Mouse (Mus musculus): ENCODE measurements around the gene Pef1. TPM values are rescaled to one million over a fixed set of nuclear protein-coding genes. Genes with fewer than 3 reads are reported as not detected.
A peak's percentile ranks its signal among the peaks of the same experiment; 100 is the strongest.

Pef1 gene
- polyA plus RNA-seq, 1 experiment from 2014 or later, result 66.5 TPM

DNA sequence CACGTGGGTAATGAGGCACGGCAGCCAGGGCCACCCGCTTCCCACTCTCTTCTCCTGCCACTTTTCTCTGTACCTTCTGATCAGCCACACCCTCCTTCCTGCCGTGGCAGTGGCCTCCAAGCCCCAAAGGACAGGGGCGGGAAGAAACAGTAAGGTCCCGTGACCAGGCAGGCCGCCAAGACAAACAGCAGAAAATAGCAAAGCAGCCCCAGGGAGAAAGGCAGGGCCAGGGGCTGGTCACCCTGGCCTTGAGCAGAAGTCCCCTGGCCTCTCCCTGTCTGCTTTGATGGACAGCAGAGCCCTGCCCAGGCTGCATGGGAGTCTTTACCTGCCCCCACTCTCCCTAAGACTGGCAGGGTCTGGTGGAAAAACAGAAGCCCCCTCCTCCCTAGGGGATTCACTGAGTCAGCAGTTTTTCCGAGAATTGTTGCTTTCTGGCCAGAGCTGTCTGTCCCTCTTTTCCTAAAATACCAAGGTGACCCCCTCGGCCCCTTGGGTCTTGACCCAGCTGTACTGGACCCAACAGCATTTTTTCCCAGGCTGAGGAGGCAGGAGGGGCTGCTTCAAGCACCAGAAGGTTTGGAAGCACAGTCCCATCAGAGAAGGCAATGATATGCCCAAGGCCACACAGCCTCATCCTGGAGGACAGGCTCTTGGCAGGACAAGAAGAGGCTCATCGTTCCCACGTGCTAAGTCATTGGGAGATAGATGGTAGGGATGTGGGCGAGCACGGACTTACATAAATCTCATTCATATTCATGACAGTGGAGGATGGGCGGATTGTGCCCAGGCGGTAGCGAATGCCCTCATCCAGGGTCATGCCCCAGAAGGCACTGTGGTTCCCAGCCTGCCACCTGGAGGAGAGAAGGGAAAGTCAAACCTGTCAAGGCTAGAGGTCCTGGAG is 66.2 kb downstream of the Pef1 start:
- no peak for ATAC-seq (ENCODE audit: insufficient number of reproducible peaks, insufficient read depth, low FRiP score, low TSS enrichment, low read depth)
- Histone ChIP-seq H3K9me3 (no peaks in the 10 kb centered on the region), H3K4me3 (no peak overlapping the region), H3K4me2 (peak overlapping the region; percentile 25), H3K4me1 (peaks cover 54% of the 10 kb centered on the region), H3K9ac (peak overlapping the region; percentile 36; the same call in 1 of the 2 replicates), H3K27me3 (peaks cover 20% of the 10 kb centered on the region), H3K27ac (no peak overlapping the region), H3K36me3 (no peaks in the 10 kb centered on the region)
- 37% methylated on average over 16 of the region's 16 CpGs for whole genome bisulfite sequencing

DNA sequence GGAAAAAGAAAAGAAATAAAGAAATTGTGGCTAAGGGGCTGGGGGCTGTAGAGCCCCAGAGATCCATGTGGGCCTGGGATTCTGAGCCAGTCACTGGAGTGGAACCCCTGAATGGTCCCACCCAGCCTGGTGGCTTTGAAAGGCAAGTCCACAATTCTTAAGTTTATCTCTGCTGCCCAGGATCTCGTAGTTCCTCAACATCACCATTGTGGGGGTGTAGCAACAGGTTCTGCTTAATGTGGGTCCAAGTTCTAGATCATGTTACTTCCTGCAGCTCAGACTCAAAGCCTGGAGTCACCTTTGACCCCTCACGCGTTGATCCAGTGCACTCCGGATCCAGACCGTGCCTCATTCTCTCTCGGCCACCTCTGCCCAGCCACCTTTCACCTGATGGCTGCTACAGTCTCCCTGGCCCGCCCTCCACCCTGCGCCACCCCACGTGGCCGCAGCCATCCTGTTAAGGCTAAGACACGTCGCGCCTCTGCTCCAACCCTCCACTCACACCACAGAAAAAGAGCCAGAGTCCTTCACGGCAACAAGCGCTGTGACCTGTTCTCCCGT is 67.1 kb downstream of the Pef1 start:
- Histone ChIP-seq H3K9me3 (no peaks in the 10 kb centered on the region), H3K36me3 (no peaks in the 10 kb centered on the region), H3K27me3 (peaks cover 20% of the 10 kb centered on the region), H3K27ac (no peak overlapping the region), H3K4me2 (no peak overlapping the region), H3K9ac (no peak overlapping the region), H3K4me1 (peaks cover 55% of the 10 kb centered on the region), H3K4me3 (no peak overlapping the region)
- ATAC-seq (ENCODE audit: insufficient number of reproducible peaks, insufficient read depth, low FRiP score, low TSS enrichment, low read depth), result no peak
- WGBS, result 76% methylated on average over 16 of the region's 16 CpGs

DNA sequence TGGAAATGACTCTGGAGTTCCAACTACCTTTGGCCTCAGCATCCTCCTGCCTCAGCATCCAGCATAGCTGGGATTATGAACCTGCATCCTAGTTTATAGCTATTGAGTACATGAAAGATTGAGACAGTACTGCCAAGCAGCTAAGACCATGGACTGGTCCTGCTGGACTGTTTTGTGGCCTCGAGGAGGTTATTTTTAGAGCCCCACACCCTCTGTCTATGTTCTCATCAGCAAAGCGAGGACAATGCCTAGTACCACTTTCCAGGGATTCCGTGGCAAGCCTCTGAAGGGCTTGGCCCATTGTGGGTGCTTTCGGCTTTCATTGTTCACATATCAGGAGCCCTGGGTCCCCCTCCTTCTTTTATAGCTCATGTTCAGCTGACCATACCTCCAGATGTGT is 68.0 kb downstream of the Pef1 start:
- no peak for ATAC-seq (ENCODE audit: insufficient number of reproducible peaks, insufficient read depth, low FRiP score, low TSS enrichment, low read depth)
- Histone ChIP-seq H3K4me1 (peaks cover 64% of the 10 kb centered on the region), H3K4me2 (no peak overlapping the region), H3K36me3 (no peaks in the 10 kb centered on the region), H3K9me3 (no peaks in the 10 kb centered on the region), H3K4me3 (no peak overlapping the region), H3K27me3 (peaks cover 26% of the 10 kb centered on the region), H3K9ac (no peak overlapping the region), H3K27ac (no peak overlapping the region)
- 89% methylated on average over 4 of the region's 4 CpGs for WGBS

DNA sequence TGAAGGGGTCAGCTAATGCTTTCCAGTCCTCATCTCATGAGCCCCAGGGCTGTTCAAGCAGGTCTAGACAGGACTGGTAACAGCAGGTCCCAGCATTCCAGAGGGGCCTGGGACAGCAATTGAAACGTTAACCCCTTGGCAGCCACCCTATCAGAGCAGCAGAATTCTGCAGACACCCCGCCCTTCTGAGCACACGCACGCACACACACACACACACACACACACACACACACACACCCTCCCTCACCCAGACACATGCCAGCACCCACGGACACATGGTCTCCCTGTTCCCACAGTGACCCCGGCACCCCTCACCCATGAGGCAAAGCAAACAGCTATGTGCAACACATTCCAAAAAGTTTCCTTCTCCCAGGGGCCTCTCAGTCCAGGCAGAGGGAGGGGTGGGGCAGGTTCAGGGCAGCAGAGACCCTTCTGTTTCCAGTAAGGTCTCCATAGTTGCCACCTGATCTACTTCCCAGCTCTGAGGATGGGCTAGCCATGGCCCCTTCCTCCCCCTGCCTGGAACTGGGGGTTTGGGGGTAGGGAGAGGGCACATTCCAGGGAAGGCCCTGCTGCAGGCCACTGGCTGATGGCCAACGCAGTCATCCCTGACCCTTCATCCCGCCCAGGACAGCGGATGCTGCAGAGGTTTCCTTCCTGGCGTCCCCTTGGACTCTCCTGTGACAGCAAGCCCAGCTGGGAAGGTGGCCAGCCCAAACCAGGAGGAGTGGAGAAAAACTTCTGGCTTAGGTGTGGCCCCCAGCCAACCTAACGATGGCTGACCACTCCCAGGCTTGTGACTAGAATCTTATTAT is 69.8 kb downstream of the Pef1 start:
- H3K9me3 ChIP-seq, result no peaks in the 10 kb centered on the region
- ATAC-seq (ENCODE audit: insufficient number of reproducible peaks, insufficient read depth, low FRiP score, low TSS enrichment, low read depth), result peak; percentile 27; the same call in 1 of the 2 replicates
- H3K36me3 ChIP-seq, result no peaks in the 10 kb centered on the region
- H3K27me3 ChIP-seq, result peaks cover 34% of the 10 kb centered on the region
- peaks cover 56% of the 10 kb centered on the region for H3K4me1 ChIP-seq
- H3K4me2 ChIP-seq, result peak overlapping the region; percentile 5; the same call in 1 of the 2 replicates
- H3K27ac ChIP-seq, result no peak overlapping the region
- no peak overlapping the region for H3K4me3 ChIP-seq
- H3K9ac ChIP-seq, result 0 out of 2 replicates have a peak overlapping the region, but pooled peaks have one; percentile 0
- 39% methylated on average over 11 of the region's 11 CpGs for WGBS

DNA sequence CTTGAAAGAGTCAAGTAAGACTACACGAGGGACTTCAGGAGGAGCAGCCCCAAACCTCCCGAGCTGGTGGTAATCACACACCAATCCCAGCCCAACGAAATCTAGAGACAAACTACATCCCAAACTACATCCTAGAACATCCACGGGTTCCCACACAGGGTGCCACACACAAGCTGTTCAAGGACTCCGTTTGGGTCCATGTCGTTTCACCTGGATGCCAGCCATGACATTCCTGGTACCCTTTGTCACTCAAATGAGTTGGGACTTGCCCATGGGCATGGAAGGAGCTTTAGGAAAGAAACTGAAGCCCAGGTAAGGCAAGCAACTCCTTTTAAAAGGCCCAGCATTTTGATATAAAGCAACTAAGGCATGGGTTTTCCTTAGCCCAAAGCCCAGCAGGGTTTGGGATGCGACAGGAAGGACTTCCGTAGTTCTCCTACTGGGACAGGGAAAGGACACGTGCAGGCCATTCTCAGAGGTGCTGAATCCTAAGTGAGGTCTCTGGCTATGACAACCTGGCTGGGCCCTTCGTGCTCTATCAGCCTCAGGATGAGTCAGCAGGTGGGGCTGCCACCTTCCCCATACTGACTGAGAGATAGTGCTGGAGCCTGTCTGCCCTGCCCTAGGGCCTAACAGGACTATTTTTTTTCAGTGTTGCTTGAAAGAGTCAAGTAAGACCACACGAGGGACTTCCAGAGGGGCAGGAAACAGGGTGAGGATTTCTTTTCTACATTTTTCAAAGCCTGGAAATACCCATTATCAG is 70.9 kb downstream of the Pef1 start:
- Histone ChIP-seq H3K4me1 (peaks cover 52% of the 10 kb centered on the region), H3K9ac (no peak overlapping the region), H3K36me3 (no peaks in the 10 kb centered on the region), H3K9me3 (no peaks in the 10 kb centered on the region), H3K4me2 (peak overlapping the region; percentile 57; the same call in 1 of the 2 replicates), H3K27me3 (peaks cover 34% of the 10 kb centered on the region), H3K27ac (no peak overlapping the region), H3K4me3 (no peak overlapping the region)
- WGBS, result 67% methylated on average over 11 of the region's 11 CpGs
- ATAC-seq (ENCODE audit: insufficient number of reproducible peaks, insufficient read depth, low FRiP score, low TSS enrichment, low read depth), result no peak

DNA sequence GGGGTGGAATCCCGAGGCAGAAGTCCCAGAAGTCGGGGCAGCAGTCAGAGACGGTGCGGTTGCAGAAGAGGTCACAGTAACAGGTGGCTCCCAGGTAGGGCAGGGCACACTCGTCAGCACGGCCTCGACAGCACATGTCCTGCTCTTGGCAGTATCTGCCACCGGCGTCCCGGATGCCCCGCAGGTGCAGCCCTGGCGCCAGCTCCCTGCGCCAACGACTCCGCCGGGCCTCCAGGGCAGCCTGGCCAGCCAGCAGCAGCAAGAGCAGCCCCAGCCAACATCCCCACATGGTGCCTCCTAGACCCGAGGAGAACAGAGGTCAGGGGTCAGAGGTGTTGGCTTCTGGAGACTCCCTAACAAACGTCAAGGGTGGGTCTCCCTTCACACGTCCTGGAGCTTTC is 71.6 kb downstream of the Pef1 start:
- no peak overlapping the region for H3K27ac ChIP-seq
- no peak for ATAC-seq (ENCODE audit: insufficient number of reproducible peaks, insufficient read depth, low FRiP score, low TSS enrichment, low read depth)
- H3K27me3 ChIP-seq, result peaks cover 34% of the 10 kb centered on the region
- H3K9ac ChIP-seq, result peak overlapping the region; percentile 27; the same call in 1 of the 2 replicates
- 25% methylated on average over 19 of the region's 19 CpGs for WGBS
- H3K4me1 ChIP-seq, result peaks cover 46% of the 10 kb centered on the region
- H3K9me3 ChIP-seq, result no peaks in the 10 kb centered on the region
- no peaks in the 10 kb centered on the region for H3K36me3 ChIP-seq
- H3K4me2 ChIP-seq, result peak overlapping the region; percentile 57
- peak overlapping the region; percentile 31 for H3K4me3 ChIP-seq

DNA sequence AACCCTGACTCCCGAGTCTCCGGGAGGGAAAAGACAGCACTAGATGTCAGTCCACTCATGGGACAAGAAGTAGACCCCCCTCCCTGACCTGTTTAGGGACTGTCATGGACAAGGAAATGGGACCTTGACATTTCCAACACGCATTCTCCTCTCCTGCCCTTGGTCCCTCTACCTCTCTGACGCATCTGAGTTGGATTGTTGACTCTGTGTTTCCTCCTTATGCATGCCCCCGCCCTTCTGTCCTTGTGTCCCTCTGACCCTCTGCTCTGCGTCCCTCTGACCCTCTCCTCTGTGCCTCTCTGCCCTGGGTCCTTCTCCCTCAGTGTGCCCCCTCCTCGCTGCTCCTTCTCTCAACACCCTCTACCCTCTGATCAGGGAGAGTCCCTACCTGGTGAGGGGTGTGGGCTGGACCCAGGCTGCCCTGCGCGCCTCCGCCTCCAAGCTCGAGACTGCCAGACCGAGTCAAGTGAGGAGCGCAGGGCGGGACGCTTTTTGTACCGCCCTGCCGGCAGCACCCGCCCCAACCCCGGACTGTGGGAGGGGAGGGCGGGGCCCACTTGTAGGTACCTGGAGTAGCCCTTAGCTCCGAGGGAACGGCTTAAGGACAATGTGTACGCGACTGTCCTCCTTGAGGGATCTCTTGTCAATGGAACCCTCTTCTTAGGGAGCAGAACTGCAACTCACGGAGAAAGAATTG is 72.1 kb downstream of the Pef1 start:
- Histone ChIP-seq H3K9ac (0 out of 2 replicates have a peak overlapping the region, but pooled peaks have one; percentile 27), H3K27me3 (peaks cover 34% of the 10 kb centered on the region)
- peak; percentile 57; the same call in 1 of the 2 replicates for ATAC-seq (ENCODE audit: insufficient number of reproducible peaks, insufficient read depth, low FRiP score, low TSS enrichment, low read depth)

DNA sequence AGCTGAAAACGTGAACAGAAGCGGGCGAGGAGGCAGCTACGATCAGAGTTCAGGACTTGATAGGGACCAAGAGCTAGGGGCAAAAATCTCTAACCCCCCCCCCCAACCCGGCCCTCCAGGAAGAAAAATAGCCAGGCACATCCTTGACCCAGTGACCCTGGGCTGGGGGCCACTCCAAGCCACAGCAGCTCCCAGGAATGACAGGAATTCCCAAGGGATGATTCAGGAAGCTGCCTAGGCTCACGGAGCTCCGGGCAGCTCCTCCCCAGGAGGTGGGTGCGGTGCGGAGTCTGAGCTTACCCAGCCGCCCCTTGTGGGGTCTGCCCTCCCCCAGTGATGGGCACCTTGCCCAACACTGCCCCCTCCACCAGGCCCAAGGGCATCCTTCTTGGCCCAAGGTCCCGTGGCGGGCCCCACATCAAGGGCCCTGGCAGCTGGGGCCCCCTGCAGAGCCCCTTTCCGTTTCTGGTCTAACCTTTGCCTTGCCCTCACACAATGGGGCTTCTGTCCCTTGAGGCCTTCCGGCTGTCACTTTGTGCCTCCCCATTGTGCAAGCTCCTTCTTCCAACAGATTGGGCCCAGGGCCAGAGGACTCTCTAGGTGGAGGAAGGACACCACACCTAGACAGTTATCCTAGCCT is 72.8 kb downstream of the Pef1 start, which contains the start of gene Tinagl1:
Gene Tinagl1 (minus strand): TSS at position 51 of the 640 bp plus-strand sequence.
- 4% methylated on average over 14 of the region's 14 CpGs for WGBS
- no peaks in the 10 kb centered on the region for H3K36me3 ChIP-seq
- H3K4me2 ChIP-seq, result peak within 1 kb of the TSS; percentile 57
- peak within 1 kb of the TSS; percentile 27; the same call in 1 of the 2 replicates for H3K9ac ChIP-seq
- H3K9me3 ChIP-seq, result no peaks in the 10 kb centered on the region
- H3K27me3 ChIP-seq, result peaks cover 34% of the 10 kb centered on the region
- H3K27ac ChIP-seq, result no peak within 1 kb of the TSS
- no peak for ATAC-seq (ENCODE audit: insufficient number of reproducible peaks, insufficient read depth, low FRiP score, low TSS enrichment, low read depth)
- H3K4me1 ChIP-seq, result peaks cover 46% of the 10 kb centered on the region
- H3K4me3 ChIP-seq, result peak within 1 kb of the TSS; percentile 31

More for the DNA sequence above, 72.1 kb downstream of the Pef1 start:
- WGBS, result 2% methylated on average over 25 of the region's 25 CpGs
- Histone ChIP-seq H3K27ac (no peak overlapping the region), H3K4me3 (peak overlapping the region; percentile 31), H3K4me2 (peak overlapping the region; percentile 57), H3K9me3 (no peaks in the 10 kb centered on the region), H3K36me3 (no peaks in the 10 kb centered on the region), H3K4me1 (peaks cover 46% of the 10 kb centered on the region)

DNA sequence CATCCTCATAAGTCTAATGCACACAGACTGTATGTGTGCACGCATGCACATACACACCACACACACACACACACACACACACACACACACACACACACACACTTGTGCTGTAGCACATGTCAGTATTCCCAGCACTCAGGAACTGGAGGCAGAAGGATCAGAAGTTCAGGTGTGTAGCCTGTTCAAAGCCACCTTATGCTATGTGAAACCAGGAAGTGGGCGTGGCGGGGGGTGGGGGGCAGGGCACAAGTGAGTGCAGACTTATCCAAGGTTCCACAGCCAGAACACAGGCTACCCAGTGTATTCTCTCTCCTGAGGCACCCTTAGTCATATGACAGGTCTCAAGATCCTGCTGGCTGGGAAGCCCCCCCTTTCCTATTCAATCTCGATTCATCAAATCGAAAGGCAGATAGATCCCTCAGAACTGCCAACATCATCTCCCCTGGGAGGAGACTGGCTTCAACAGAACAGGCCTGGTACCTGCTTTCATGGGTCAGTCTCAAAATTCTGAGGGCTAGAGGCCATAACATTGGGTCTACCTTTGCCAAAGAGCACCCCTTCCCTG is 73.9 kb downstream of the Pef1 start:
- Histone ChIP-seq H3K36me3 (no peaks in the 10 kb centered on the region), H3K4me3 (no peak overlapping the region), H3K4me1 (peaks cover 46% of the 10 kb centered on the region), H3K27ac (no peak overlapping the region), H3K27me3 (peaks cover 34% of the 10 kb centered on the region), H3K9ac (no peak overlapping the region), H3K9me3 (no peaks in the 10 kb centered on the region), H3K4me2 (no peak overlapping the region)
- 64% methylated on average over 5 of the region's 5 CpGs for WGBS
- ATAC-seq (ENCODE audit: insufficient number of reproducible peaks, insufficient read depth, low FRiP score, low TSS enrichment, low read depth), result no peak

DNA sequence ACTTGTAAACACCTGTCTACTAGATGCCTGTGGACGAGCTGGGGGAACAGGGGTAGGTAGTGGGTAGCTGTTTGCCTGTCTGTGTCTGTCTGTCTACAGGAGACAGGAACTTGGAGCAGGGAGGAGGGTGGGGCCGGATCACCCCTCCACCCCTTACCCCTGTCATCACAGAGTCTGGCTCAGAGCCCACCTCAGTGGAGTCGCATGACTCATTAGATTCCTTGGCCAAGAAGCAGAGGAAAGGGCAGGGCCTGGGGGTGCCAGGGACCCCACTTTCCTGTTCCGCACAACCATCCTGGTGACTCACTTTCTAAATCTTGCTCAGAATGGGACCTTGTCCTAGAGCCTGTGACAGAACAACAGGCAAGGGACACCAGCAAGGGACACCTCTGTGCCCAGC is 74.7 kb downstream of the Pef1 start:
- no peak overlapping the region for H3K27ac ChIP-seq

More for the DNA sequence above, 74.7 kb downstream of the Pef1 start:
- Histone ChIP-seq H3K4me2 (no peak overlapping the region), H3K27me3 (peaks cover 34% of the 10 kb centered on the region), H3K4me3 (no peak overlapping the region), H3K9me3 (no peaks in the 10 kb centered on the region), H3K36me3 (no peaks in the 10 kb centered on the region), H3K4me1 (peaks cover 37% of the 10 kb centered on the region), H3K9ac (0 out of 2 replicates have a peak overlapping the region, but pooled peaks have one; percentile 11)
- no peak for ATAC-seq (ENCODE audit: insufficient number of reproducible peaks, insufficient read depth, low FRiP score, low TSS enrichment, low read depth)
- 49% methylated on average over 4 of the region's 4 CpGs for WGBS

All from embryonic facial prominence, embryonic 13.5 days (tissue).